ENCODE assay signal across 22 mouse cellular contexts in the genomic region with DNA sequence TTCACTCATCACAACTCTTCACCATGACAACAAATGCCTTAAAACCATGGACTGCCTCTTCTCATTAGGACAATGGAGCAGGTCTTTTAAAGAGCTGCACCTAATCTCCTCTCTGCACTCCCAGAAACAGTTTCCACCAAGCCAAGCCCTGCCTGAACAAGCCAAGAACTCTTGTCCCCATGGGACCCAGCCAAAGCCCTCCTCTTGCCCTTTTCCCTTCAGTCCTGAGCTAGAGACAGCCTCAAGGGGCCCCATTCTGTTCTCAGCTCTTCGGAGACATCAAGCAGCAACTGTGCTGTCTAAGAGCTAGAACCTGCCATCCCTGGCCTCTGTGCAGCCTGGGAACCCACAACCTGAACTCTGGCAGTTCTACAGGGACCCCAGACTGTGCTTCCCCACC.
A peak's percentile ranks its signal among the peaks of the same experiment; 100 is the strongest.
DNase-seq lines count a peak whose midpoint lies in the region; ATAC-seq lines count a peak whose summit lies in the region.
"Had no signal": no experiment of that assay in that cellular context is flagged by ENCODE, and none has a peak within 500 bp of the region (broad histone marks: within the 10 kb centered on the region; RNA-seq: fewer than 3 reads in every experiment).

No protein-coding gene starts in this region.

- ATAC-seq in forebrain, embryonic 13.5 days = no peak
- ATAC-seq: forebrain, embryonic 15.5 days; liver, embryonic 12.5 days; midbrain, embryonic 16.5 days had no signal

- WGBS in heart, embryonic 10.5 days = 88% methylated on average over 1 of the region's 1 CpGs
- WGBS in forebrain, embryonic 13.5 days = 72% methylated on average over 1 of the region's 1 CpGs

- no peaks in the 10 kb centered on the region for H3K27me3 ChIP-seq in heart, embryonic 10.5 days (ENCODE audit: insufficient read depth, poor library complexity, severe bottlenecking)
- no peaks in the 10 kb centered on the region for H3K27me3 ChIP-seq in forebrain, embryonic 13.5 days
- H3K27me3 ChIP-seq: forebrain, embryonic 15.5 days; hindbrain, embryonic 12.5 days; liver, embryonic 12.5 days; lung, embryonic 15.5 days had no signal

- H3K36me3 ChIP-seq in heart, embryonic 10.5 days = no peaks in the 10 kb centered on the region
- H3K36me3 ChIP-seq in forebrain, embryonic 13.5 days (ENCODE audit: poor library complexity, severe bottlenecking) = no peaks in the 10 kb centered on the region
- H3K36me3 ChIP-seq: forebrain, embryonic 15.5 days; G1E; hindbrain, embryonic 12.5 days; liver, embryonic 12.5 days; lung, embryonic 15.5 days had no signal

- peaks cover 3% of the 10 kb centered on the region; the same call in 1 of the 2 replicates for H3K4me1 ChIP-seq in heart, embryonic 10.5 days
- H3K4me1 ChIP-seq in forebrain, embryonic 13.5 days = no peaks in the 10 kb centered on the region
- H3K4me1 ChIP-seq: forebrain, embryonic 15.5 days; hindbrain, embryonic 12.5 days; liver, embryonic 12.5 days; lung, embryonic 15.5 days had no signal

- intact Hi-C loops in heart, postnatal 14 days (cut with DNase I) = no loop called here

- no peaks in the 10 kb centered on the region for H3K9me3 ChIP-seq in heart, embryonic 10.5 days
- H3K9me3 ChIP-seq in forebrain, embryonic 13.5 days (replicated peaks) = 0 out of 2 replicates have a peak, but pooled peaks cover 2% of the 10 kb centered on the region
- H3K9me3 ChIP-seq: forebrain, embryonic 15.5 days; G1E; liver, embryonic 12.5 days; lung, embryonic 15.5 days had no signal

- H3K4me2 ChIP-seq in forebrain, embryonic 13.5 days = no peak overlapping the region
- H3K4me2 ChIP-seq: forebrain, embryonic 15.5 days; hindbrain, embryonic 12.5 days; liver, embryonic 12.5 days; lung, embryonic 15.5 days had no signal

- DNase-seq in heart, adult 11 months = peak; percentile 92
- DNase-seq in heart, embryonic 10.5 days (ENCODE audit: low spot score) = no peak
- peak; percentile 4 for DNase-seq in testis, postnatal 14 days (ENCODE audit: low spot score)
- DNase-seq in testis, postnatal 10 days (ENCODE audit: low spot score) = no peak
- peak; percentile 12 to 26 for DNase-seq in heart, postnatal 14 days
- no peak for DNase-seq in cerebellum, adult 9-11 months
- DNase-seq: cerebellum, adult 11-12 months; gastrocnemius, postnatal 14 days; kidney, adult 2 months; kidney, postnatal 36 days; lung, postnatal 4 days; retina, postnatal 1 day; thymus, postnatal 14 days had no signal

- H3K27ac ChIP-seq in heart, embryonic 10.5 days = no peak overlapping the region
- no peak overlapping the region for H3K27ac ChIP-seq in forebrain, embryonic 13.5 days
- H3K27ac ChIP-seq: forebrain, embryonic 15.5 days; hindbrain, embryonic 12.5 days; left cerebral cortex, adult 2 months; liver, embryonic 12.5 days; lung, embryonic 15.5 days had no signal

- no peak overlapping the region for H3K4me3 ChIP-seq in heart, embryonic 10.5 days
- H3K4me3 ChIP-seq in forebrain, embryonic 13.5 days = no peak overlapping the region
- H3K4me3 ChIP-seq: erythroblast, embryonic 14.5 days; forebrain, embryonic 15.5 days; hindbrain, embryonic 12.5 days; left cerebral cortex, adult 2 months; liver, embryonic 12.5 days; lung, embryonic 15.5 days had no signal

- no peak overlapping the region for H3K9ac ChIP-seq in forebrain, embryonic 13.5 days
- H3K9ac ChIP-seq: forebrain, embryonic 15.5 days; hindbrain, embryonic 12.5 days; liver, embryonic 12.5 days; lung, embryonic 15.5 days had no signal

Comparison
In these comparisons a context has a peak if more than half of its experiments do, and no peak if none do; other contexts are left out.
1. DNase-seq: peak in heart, adult 11 months (single experiment), testis, postnatal 14 days (single experiment) and heart, postnatal 14 days (2 of 2); none in heart, embryonic 10.5 days (single experiment), testis, postnatal 10 days (single experiment) and cerebellum, adult 9-11 months (single experiment).